Mouse (Mus musculus): ENCODE results near the gene Ctso. TPM values are rescaled to one million over a fixed set of nuclear protein-coding genes. Genes with fewer than 3 reads are reported as not detected.

The Ctso gene
- total and polyA plus RNA-seq, 3 experiments: 0.15 to 0.50 TPM; not detected in 1

GRCm38 (mm10) chr3:81924931-81925330 lies 7.5 kb upstream of the Ctso start:
- Histone ChIP-seq H3K9ac (ENCODE audit: control insufficient read depth, low read depth, low read length, poor library complexity, severe bottlenecking) (no peak overlapping the region), H3K27me3 (ENCODE audit: control insufficient read depth in 1 of 2, insufficient read depth in 2 of 2, low read length in 2 of 2) (no peaks in the 10 kb centered on the region), H3K4me1 (ENCODE audit: control insufficient read depth in 1 of 2, insufficient read depth in 2 of 2, low read length in 2 of 2) (no peaks in the 10 kb centered on the region), H3K9me3 (replicated peaks; ENCODE audit: insufficient read depth, low read length) (no peaks in the 10 kb centered on the region), H3K27ac (ENCODE audit: control insufficient read depth, low read depth, low read length) (no peak overlapping the region), H3K36me3 (ENCODE audit: control insufficient read depth in 1 of 2, insufficient read depth in 2 of 2, low read length in 2 of 2) (no peaks in the 10 kb centered on the region), H3K4me3 (ENCODE audit: control insufficient read depth in 1 of 2, insufficient read depth in 1 of 2, low read depth in 2 of 2, low read length in 2 of 2) (no peak overlapping the region), H3K79me2 (ENCODE audit: control insufficient read depth, insufficient read depth, low read length, poor library complexity) (no peaks in the 10 kb centered on the region)
- TF ChIP-seq ZC3H11A (IDR thresholded peaks at IDR 0.05; ENCODE audit: low read depth, low read length) (peak; percentile 74), CTCF (IDR thresholded peaks at IDR 0.05 in 2 of 3, conservative IDR thresholded peaks at IDR 0.05 in 1 of 3; ENCODE audit: control insufficient read depth in 1 of 3, insufficient read depth in 1 of 3, low read depth in 2 of 3, low read length in 3 of 3, poor library complexity in 1 of 3, severe bottlenecking in 1 of 3) (peak; percentile 15 to 85 (median 41); a peak in 4 of 6 replicates), USF2 (IDR thresholded peaks at IDR 0.05; ENCODE audit: borderline replicate concordance in 1 of 2, insufficient read depth in 1 of 2, low read depth in 1 of 2, low read length in 2 of 2) (no peak), ELF1 (IDR thresholded peaks at IDR 0.05; ENCODE audit: low read depth, low read length) (no peak), POLR2AphosphoS2 (IDR thresholded peaks at IDR 0.05; ENCODE audit: low read length) (no peak), GABPA (IDR thresholded peaks at IDR 0.05; ENCODE audit: low read depth, low read length) (no peak), ETS1 (IDR thresholded peaks at IDR 0.05; ENCODE audit: low read depth, low read length) (no peak), TAL1 (IDR thresholded peaks at IDR 0.05; ENCODE audit: low read length) (no peak), CHD1 (IDR thresholded peaks at IDR 0.05; ENCODE audit: low read depth, low read length) (no peak), MYC (IDR thresholded peaks at IDR 0.05; ENCODE audit: low read depth, low read length) (no peak), KAT2A (conservative IDR thresholded peaks at IDR 0.05; ENCODE audit: low read depth, low read length) (no peak), MAX (IDR thresholded peaks at IDR 0.05; ENCODE audit: low read length) (no peak), POLR2AphosphoS5 (IDR thresholded peaks at IDR 0.05; ENCODE audit: borderline replicate concordance, low read depth, low read length) (no peak), UBTF (IDR thresholded peaks at IDR 0.05; ENCODE audit: borderline replicate concordance, insufficient read depth, low read depth, low read length) (no peak), MAZ (IDR thresholded peaks at IDR 0.05; ENCODE audit: low read depth, low read length) (no peak), USF1 (IDR thresholded peaks at IDR 0.05; ENCODE audit: low read depth, low read length) (no peak), RAD21 (IDR thresholded peaks at IDR 0.05; ENCODE audit: low read depth, low read length) (peak; percentile 93), EP300 (IDR thresholded peaks at IDR 0.05; ENCODE audit: low read depth in 1 of 2, low read length in 2 of 2) (no peak), JUND (IDR thresholded peaks at IDR 0.05; ENCODE audit: low read depth, low read length) (no peak), ZNF384 (IDR thresholded peaks at IDR 0.05; ENCODE audit: low read depth, low read length) (peak; percentile 70; the same call in 1 of the 2 replicates), TBP (IDR thresholded peaks at IDR 0.05; ENCODE audit: low read depth, low read length) (no peak), E2F4 (IDR thresholded peaks at IDR 0.05; ENCODE audit: borderline replicate concordance, low read depth, low read length) (peak; percentile 50; the same call in 1 of the 2 replicates), SMC3 (IDR thresholded peaks at IDR 0.05; ENCODE audit: low read depth, low read length) (peak; percentile 80), BHLHE40 (IDR thresholded peaks at IDR 0.05; ENCODE audit: borderline replicate concordance, low read depth, low read length) (no peak)
- peak; percentile 73 for DNase-seq (ENCODE audit: low read depth, low spot score)
